Mouse (Mus musculus) heart, postnatal 0 days (tissue): ENCODE results near the gene Map2k4.

ENCODE experiments used
- CTCF ChIP-seq: IDR thresholded peaks from 2 replicates; pipeline ENCODE4 v1.5.1; 2016; ENCODE audit warnings: antibody characterized with exemption, control low read depth, low read depth
- EP300 ChIP-seq: IDR thresholded peaks from 2 replicates; pipeline ENCODE4 v1.6.1; 2016; ENCODE audit warnings: antibody characterized with exemption, low read depth

GRCm38 (mm10) chr11:65745707-65746333 is 42.3 kb downstream of the Map2k4 start:
- TF ChIP-seq CTCF (no peak), EP300 (no peak)
